Mouse (Mus musculus): ENCODE results near the gene Dhrs3.

Dhrs3 gene

DNA sequence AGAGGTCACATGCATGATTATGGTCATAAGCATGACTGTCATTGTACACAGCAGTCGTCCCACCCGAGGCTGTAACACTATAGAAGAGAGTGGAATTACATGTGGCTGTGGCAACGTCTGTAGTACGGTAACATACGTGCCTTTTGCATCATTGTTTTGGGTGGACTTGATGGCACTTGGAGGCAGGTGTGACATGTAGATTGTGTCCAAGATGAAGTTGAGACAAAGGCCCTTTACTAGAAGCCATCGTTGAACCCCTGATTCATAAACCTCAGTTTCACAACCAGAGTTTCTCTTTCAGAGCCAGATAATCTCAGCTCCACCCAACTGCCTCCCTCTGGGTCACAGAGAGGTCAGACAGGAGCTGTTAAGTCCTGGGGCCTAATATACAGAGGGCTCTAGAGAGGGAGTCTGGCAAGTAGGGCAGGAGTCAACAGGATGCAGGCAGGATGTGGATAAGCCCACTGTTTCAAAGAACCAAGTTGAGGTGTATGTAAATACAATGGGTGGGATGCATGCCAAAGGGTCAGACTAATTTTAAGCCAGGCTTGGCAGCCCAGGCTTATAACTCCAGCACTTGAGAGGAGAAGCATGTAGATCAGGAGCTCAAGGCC is 5.5 kb downstream of the Dhrs3 start:
- peak; percentile 86 for DNase-seq (ENCODE audit: low read depth, low spot score)

DNA sequence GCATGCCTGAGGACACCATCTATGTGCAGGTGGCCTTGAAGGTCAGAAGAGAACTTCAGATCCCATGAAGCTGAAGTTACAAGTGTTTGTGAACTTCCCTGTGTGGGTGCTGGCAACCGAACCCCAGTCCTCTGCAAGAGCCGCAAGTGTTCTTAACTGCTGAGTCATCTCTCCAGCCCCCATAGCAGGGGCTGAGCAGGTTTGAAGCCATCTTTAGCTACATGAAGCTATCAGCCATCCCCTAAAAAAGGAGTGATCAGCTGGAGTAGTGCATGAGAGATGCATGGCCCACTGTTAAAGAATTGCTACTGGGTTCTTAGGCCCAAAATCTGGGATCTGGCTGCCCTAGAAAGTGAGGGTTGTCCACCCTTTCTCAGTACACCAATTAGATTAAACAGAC is 6.1 kb downstream of the Dhrs3 start:
- DNase-seq (ENCODE audit: low read depth, low spot score) = no peak

DNA sequence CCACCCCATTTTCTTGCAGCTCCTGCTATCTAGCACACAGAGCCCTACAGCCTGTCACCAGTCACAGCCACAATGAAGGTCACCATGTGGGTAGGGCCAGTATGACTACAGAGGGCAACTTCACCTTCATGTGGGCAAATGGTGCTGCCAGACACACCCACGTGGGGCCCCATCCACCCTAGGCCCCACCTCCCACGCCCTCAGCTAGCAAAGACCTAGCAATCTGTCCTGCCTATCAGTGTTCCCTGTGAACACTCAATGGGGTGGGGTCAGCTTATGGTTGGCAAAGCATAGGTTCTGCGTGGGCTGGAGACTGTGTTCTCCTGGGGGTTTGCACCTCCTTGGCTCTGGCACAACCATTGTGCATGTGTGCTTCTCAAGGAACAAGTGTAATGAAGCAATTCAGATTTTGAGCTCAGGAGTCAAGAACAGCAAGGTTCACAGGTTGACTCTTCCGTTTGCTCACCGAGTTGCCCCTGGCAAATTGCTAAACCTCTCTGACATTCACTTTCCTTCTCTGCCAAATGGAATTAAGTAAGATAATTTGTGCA is 9.0 kb downstream of the Dhrs3 start:
- DNase-seq (ENCODE audit: low read depth, low spot score) = no peak

DNA sequence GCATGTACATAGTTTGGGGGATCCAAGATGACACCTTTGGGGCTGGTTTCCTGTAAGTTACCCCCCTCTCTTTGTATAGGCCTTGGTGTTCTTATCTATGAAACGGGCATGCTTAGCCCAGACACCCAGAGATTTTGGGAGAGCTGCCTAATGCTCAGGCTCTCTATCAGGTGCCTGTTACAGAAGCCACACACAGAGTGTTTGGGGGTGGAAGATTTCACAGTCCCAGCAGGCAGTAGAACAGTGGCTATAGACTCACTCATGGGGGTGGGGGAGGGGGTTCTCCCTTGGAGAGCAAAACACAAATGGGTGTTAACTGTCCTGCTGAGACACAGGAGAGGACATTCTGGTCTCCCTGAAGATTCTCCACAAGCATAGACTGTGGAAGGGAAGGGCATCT is 10.5 kb downstream of the Dhrs3 start:
- DNase-seq (ENCODE audit: low read depth, low spot score) = no peak

DNA sequence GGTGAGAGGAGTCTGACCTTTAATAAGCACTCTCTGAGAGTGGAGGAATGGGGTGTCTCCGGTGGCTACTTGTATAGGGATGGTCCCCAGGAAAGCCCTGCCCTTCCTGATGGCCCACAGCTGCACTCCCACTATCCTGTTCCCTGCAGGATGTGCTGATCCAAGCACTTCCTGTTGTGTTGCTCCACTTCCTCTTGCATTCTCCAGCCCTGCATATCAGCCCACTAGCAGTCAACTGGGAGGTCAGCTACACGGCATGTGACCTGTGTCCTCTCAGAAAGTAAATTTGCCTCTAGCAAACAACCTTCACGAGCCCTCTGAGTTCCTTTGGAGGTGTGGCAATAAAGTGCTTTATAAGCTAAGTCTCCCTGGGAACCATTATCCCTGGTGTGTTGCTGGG is 11.3 kb downstream of the Dhrs3 start:
- DNase-seq (ENCODE audit: low read depth, low spot score) = peak; percentile 52

DNA sequence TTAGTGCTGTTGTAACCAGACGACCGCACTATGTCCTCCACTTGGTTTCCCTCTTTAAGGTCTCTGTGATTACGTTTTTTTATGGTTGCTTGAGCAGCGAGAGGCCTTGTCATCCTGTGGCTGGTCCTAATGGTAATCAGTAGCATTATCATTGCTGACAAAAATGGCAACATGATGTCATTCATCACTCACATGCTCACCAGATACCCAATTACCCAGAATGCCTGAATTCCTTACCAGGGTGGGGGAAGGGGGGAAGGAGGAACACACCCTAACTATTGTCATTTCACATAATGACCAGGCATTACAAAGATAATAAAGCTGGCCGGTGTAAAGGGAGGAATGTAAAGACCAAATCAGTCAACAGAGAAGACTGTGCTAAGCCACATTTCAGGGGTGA is 12.5 kb downstream of the Dhrs3 start:
- peak; percentile 61 for DNase-seq (ENCODE audit: low read depth, low spot score)

DNA sequence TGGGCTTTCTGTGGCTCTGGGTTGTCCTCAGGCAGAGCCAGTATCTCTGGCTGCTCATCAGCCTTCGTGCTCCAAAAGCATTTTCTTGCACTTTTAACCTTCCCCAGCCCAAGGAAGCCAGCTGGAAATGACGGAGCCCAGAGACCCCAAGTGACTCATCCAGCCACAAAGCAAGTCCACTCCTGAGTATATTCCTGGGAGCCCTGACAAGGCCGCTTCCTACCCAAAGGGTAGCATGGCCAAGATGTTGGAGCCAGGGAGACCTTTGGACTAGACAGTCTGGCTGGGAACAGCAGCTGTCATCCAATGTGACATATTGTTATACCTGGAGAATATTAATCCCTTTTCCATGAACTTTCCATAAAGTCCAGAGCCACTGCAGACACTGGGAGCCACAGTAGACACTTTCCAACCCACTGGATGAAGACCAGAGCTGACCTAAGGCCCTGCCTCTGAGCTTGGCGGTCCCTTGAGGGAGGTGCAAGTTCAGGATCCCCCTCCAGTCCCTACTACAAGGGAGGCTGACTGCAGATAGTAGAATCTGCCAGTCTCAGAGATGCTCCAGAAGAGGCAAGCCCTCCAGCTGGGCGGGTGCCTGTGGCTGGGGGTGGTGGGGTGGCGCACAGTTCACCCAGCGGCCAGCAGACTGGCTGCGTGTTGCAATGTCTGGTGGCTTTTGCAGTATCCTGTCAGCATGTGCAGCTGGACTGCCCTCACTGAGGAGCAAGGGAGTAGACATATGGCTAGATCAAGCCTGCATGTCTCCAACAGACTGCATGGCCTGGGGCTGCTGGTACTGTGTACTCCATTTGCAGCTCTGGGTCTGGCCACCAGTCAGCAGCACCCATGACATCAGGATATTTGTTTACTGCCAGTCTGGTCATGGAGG is 13.6 kb downstream of the Dhrs3 start:
- no peak for DNase-seq (ENCODE audit: low read depth, low spot score)

DNA sequence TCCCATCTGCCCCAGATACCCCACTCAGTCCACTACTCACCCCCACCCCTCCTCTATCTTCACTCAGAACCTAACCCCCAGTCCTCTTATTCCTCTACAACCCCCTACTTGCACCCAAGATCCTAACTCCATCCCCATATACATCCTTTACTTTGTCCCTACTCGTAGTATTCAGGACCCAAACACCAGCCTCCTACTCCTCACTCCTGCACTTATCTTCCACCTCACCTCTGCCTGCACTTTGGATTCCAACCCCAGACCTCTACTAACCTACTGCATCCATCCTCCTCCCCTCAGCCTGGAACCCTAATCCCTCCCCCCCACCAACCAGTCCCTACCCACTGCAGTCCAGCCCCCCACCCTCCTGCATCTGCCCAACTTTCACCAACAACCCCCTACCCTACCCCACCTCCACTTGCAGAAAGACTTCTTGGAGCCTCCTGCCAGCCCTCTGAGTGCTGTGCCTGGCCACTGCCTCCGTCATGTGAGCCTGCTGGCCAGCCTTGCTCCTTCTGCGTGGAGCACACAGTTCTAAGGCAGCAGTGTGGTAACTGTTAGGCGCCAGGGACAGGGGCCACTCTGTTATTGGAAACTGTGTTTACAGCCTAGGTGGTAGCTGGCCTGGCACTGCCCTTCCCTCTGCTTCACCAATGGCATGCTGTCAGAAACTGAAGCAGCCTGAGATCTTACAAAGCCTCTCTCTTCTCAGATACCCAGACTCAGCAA is 14.5 kb downstream of the Dhrs3 start:
- DNase-seq (ENCODE audit: low read depth, low spot score) = no peak

DNA sequence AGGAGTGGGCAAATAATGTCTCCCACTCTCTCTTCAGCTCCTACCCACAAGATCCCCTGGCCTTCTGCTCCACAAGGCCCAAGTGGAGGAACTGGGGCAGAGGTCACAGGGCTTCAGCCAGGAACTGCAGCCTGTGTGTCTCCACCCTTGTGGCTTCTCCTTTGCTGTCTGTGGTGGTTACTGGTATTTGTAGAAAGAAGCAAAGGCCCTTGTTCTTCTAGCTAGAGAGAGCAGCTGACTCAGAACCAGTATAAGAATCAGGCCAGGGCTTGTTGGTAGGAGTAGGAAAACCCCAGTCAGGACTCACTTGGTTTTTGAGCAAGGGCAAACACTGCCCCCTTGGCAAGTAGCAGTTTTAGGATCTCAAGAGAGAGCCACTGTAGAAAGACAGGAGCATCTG is 16.2 kb downstream of the Dhrs3 start:
- DNase-seq (ENCODE audit: low read depth, low spot score) = no peak

DNA sequence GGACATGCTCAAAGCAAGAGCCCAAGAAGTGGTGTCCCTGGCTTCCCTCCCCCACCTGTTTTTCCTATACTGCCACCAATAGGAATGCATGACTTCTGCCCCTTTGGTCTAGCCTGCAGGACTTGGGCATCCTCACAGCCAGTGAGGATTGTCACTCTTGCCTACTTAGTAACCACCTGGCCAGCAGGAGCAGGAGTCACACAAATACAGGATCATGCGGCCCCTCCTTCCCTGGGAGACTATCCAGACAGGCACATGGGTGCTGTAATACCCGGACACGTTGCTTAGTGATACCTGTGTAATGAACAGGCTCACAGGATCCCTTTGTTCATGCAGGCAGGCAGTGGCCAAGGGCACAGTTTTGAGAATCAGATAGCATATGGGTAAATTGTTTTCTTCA is 17.7 kb downstream of the Dhrs3 start:
- no peak for DNase-seq (ENCODE audit: low read depth, low spot score)

DNA sequence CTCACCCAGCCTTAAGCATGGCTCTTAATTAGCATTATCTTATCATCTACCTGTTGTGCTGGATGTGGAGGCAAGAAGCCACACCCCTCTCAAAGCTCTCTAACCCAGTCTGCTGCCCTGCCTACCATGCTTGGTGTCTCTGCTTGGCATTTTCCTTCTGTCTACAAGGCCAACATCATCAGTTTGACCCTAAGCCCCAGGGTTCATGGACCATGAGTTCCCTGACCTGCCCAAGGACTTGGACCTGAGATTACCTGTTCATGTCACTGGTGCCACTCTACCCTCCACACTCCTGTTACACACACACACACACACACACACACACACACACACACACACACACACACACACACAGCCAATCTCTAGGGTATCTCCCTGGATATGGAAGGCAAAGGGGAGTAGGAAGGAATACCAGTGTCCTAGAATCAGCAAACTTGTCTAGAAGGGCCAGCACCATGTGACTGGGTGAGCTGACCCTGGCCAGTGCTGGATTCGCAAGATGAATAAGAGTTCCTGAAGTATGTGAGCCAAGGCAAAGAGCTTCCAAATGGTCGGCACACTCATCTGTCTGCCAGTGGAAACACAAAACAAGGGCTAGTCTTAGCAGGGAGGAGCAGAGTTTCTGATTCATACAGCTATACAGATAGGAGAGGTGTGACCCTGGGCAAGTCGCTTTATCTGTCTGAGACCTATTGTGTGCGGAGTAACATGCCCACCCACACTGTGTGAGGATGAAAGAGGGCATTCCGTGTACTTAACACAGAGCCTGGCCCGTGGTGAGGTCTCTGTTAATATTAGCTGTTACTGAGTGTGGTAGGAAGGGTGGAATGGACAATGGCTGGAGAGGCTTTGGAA is 20.9 kb downstream of the Dhrs3 start:
- DNase-seq (ENCODE audit: low read depth, low spot score) = no peak

DNA sequence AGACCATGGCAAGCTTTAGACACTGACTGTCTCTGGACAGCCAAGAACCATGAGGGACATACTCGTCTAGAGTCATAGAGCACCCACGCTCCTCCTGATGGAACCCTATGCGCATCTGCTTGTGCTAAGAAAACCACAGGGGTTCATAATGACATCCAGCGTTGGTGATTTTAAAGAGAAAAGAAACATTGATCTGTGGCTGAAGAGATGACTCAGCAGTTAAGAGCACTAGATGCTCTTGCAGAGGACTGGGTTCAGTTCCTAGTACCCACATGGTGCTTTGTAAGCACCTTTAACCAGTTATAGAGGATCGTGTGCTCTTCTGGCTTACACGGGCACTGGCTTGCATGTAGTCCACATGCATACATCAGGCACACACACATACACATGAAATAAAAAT is 23.9 kb downstream of the Dhrs3 start:
- DNase-seq (ENCODE audit: low read depth, low spot score) = no peak

DNA sequence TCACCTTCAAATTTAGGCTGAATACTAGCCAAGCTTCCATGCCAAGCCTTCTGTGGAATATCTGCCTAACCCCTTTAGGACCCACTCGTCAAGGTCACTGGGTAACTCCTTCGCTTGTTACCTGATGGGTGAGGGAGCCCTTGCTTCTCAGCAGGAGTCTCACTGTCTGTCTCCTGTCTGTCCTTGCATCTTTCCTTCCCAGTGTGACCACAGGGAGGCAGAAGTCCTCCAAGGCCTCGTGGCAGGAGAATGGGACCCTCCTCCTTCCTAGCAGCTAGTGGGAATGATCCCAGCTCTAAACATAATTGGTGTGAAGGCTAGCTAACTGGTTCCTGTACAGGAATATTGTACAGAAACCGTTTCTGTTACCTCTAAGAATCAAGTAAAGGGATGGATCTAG is 24.5 kb downstream of the Dhrs3 start:
- peak; percentile 64 for DNase-seq (ENCODE audit: low read depth, low spot score)

DNA sequence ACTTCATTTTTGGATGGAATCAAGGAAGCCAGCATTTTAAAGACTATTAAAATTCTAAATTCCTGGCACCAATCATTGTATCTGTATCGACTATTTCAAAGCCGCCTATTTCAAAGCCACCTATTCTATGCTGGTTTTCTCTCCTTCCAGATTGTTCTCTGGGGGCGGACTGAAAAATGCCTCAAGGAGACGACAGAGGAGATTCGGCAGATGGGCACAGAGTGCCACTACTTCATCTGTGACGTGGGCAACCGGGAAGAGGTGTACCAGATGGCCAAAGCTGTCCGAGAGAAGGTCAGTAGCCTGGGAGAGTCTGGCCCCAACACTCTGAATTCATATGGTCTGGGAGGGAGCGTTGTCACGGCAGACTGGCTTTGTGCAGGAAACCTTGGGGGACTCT is 25.9 kb downstream of the Dhrs3 start:
- no peak for DNase-seq (ENCODE audit: low read depth, low spot score)

DNA sequence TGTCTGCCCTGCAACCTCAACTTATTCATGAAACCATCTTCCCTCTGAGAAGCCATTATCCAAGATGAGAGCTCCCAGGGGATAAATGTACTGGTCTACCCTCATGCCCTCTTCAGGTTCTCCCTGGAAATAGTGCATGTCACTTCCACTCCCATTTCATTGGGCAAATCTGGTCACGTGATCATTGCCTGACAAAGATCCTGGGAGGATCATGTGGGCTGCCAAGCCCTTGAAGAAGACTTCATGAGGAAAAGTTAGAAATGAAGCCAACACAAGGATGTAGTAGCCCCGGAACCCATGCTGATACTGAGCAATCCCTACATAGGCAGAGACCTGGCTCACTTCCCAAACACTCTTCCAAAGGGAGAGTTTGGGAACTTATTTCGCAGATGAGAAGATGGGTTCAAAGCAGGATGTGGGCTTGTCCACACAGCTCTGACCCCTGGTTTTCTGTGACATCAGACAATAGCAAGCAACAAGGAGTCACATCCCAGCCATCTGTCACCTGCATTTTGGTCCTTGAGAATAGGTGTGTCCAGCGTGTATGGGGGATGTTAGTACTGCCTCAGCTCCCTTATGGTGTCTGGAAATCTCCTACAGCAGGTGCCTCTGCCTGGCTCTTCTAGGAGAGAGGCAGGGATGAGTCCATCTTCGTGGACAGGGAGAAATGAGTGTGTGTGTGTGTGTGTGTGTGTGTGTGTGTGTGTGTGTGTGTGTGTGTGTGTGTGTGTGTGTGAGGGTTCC is 36.2 kb downstream of the Dhrs3 start:
- DNase-seq (ENCODE audit: low read depth, low spot score) = peak; percentile 63

DNA sequence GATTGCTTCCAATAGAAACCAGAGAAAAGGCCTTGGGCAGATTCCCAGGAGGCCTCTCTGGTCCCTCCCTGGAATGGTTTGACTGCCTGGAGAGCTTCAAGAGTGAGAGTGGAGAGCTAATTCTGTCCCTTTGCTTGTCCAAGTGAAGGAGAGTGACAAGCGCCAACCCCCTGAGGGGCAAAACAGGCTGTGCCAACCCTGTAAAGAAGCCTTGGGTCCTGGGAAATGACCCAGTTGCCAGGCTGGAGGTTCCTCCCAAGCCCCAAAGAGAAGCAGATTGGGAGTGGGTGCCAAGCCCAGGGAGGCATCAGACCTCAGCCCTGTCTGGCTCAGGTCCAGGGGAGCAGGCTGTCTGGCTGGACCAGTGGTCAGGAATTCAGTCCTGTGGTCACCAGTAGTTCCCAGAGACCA is 37.2 kb downstream of the Dhrs3 start:
- no peak for DNase-seq (ENCODE audit: low read depth, low spot score)

DNA sequence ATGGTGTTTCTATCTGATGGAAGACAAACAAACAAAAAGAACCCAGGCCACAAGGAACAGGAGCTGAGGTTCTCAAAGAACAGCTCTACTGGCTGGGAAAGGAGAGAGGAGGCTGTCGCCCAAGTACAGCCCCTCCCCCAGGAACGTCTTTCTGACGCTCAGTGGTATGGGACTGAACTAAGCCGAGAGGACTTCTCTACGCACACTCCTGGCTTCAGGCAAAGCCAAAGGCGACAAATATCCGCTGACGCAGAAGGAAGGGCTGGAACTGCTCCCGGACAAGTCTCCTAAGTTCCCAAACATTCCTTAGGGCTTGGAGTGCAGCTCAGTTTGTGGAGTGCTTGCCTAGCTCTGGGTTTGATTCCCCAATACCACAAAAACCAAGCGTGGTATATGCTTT is 37.7 kb downstream of the Dhrs3 start:
- peak; percentile 62 for DNase-seq (ENCODE audit: low read depth, low spot score)

DNA sequence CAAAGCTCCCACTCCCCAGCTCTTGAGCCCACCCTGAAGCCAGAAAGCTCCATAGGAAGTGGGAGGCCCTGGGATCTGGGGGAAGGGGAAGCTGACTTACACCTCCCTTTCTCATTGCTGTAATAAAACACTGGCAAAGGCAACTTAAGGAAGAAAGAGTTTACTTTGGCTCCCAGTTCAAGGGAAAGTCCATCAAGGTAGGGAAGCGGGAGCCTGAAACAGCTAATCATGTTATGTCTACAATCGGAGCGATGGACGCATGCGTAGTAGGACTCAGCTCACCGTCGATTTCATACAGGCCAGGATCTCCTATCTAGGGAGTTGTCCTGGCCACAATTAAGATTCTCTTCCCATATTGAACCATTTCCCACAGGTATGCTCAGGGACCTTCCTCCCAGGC is 38.5 kb downstream of the Dhrs3 start:
- DNase-seq (ENCODE audit: low read depth, low spot score) = no peak

DNA sequence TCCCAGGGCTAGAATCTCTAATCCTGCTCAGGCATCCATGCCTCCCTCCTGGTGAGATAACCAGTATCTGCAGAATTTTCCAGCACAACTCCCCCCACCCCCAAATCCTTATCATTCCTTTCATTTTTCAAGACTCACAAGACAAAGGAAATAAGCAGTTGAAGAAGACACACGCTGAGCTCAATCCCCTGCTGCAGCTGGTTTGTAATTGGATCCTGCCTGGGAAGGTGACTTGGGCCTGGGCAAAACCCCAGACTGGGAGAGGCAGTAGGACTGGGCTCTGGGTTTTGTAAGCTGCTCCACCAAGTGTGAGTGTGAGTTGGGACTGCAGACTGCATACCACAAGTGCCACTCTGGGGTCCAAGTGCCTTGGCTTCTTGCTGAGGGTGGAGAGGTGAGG is 41.9 kb downstream of the Dhrs3 start:
- DNase-seq (ENCODE audit: low read depth, low spot score) = peak; percentile 97

DNA sequence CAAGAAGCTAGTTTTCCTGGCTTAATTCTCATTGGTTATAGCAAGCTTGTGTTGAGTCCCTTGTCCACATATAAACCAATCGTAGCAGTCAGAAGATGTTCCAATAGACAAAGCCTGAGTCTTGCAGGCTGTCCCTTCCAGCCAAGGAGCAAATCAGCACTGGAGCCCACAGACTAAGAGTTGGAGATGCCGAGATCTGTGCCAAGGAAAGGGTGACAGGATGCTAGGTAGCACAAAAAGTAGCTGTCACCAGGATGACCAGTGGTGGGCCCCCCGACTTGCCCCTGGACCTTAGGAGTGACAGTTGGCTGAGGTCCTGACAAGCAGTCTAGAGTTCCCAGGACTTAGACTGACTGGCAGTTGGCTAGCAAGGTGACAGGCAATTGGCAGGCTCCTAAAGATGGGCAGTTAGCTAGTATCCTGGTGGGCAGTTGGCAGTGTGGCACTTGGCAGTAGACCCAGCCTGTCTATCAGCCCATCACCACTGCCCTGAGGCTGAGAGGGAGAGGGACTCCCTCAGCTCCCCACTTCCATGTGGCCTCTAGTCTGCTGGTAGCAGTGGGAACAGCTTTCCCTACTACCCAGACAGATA is 44.0 kb downstream of the Dhrs3 start:
- no peak for DNase-seq (ENCODE audit: low read depth, low spot score)

All from R1 (cell line).